Mouse (Mus musculus): ENCODE measurements around the gene Srgap3. TPM values are rescaled to one million over a fixed set of nuclear protein-coding genes. Genes with fewer than 3 reads are reported as not detected.

The Srgap3 gene
- total RNA-seq, 2 experiments from 2014 or later: 0.51 to 2.0 TPM

- no peak for TF ChIP-seq CTCF (IDR thresholded peaks at IDR 0.05)
- Histone ChIP-seq H3K27ac (no peak overlapping the region), H3K4me3 (no peak overlapping the region)
- DNase-seq: no peak
- intact Hi-C loops (cut with DNase I): no loop called here
Measured at GRCm38 (mm10) chr6:112917717-112918116, 29.3 kb downstream of the Srgap3 start.

- intact Hi-C loops (cut with DNase I): no loop called here
- H3K4me3 ChIP-seq: no peak overlapping the region
Measured at GRCm38 (mm10) chr6:112916243-112916642, 30.8 kb downstream of the Srgap3 start.

GRCm38 (mm10) chr6:112912552-112912951, 34.5 kb downstream of the Srgap3 start:
- no peak overlapping the region for H3K4me3 ChIP-seq
- no peak overlapping the region for H3K27ac ChIP-seq
- no peak for TF ChIP-seq CTCF (IDR thresholded peaks at IDR 0.05)
- DNase-seq: no peak
- intact Hi-C loops (cut with DNase I): no loop called here

More at GRCm38 (mm10) chr6:112916243-112916642, 30.8 kb downstream of the Srgap3 start:
- no peak for TF ChIP-seq CTCF (IDR thresholded peaks at IDR 0.05)
- no peak overlapping the region for H3K27ac ChIP-seq
- no peak for DNase-seq

GRCm38 (mm10) chr6:112909711-112910110, 37.4 kb downstream of the Srgap3 start:
- DNase-seq: no peak
- no peak overlapping the region for H3K27ac ChIP-seq
- H3K4me3 ChIP-seq: no peak overlapping the region
- intact Hi-C loops (cut with DNase I): no loop called here
- no peak for TF ChIP-seq CTCF (IDR thresholded peaks at IDR 0.05)

GRCm38 (mm10) chr6:112907887-112908584, 39.0 kb downstream of the Srgap3 start:
- DNase-seq: no peak
- no peak for TF ChIP-seq CTCF (IDR thresholded peaks at IDR 0.05)
- intact Hi-C loops (cut with DNase I): no loop called here
- no peak overlapping the region for H3K4me3 ChIP-seq
- no peak overlapping the region for H3K27ac ChIP-seq

GRCm38 (mm10) chr6:112903796-112904195, 43.3 kb downstream of the Srgap3 start:
- no peak for DNase-seq
- Histone ChIP-seq H3K4me3 (no peak overlapping the region), H3K27ac (no peak overlapping the region)
- TF ChIP-seq CTCF (IDR thresholded peaks at IDR 0.05): no peak
- intact Hi-C loops (cut with DNase I): no loop called here

GRCm38 (mm10) chr6:112903226-112903625, 43.8 kb downstream of the Srgap3 start:
- Histone ChIP-seq H3K27ac (no peak overlapping the region), H3K4me3 (no peak overlapping the region)
- intact Hi-C loops (cut with DNase I): no loop called here
- no peak for DNase-seq
- TF ChIP-seq CTCF (IDR thresholded peaks at IDR 0.05): no peak

GRCm38 (mm10) chr6:112902791-112903190, 44.3 kb downstream of the Srgap3 start:
- no peak for TF ChIP-seq CTCF (IDR thresholded peaks at IDR 0.05)
- no peak overlapping the region for H3K4me3 ChIP-seq
- DNase-seq: no peak
- intact Hi-C loops (cut with DNase I): no loop called here
- H3K27ac ChIP-seq: no peak overlapping the region

GRCm38 (mm10) chr6:112900306-112900705, 46.8 kb downstream of the Srgap3 start:
- H3K27ac ChIP-seq: no peak overlapping the region
- intact Hi-C loops (cut with DNase I): no loop called here
- no peak overlapping the region for H3K4me3 ChIP-seq
- DNase-seq: no peak
- TF ChIP-seq CTCF (IDR thresholded peaks at IDR 0.05): no peak

GRCm38 (mm10) chr6:112899711-112900110, 47.4 kb downstream of the Srgap3 start:
- Histone ChIP-seq H3K27ac (no peak overlapping the region), H3K4me3 (no peak overlapping the region)
- peak; percentile 35 for DNase-seq
- intact Hi-C loops (cut with DNase I): no loop called here
- no peak for TF ChIP-seq CTCF (IDR thresholded peaks at IDR 0.05)

GRCm38 (mm10) chr6:112899276-112899675, 47.8 kb downstream of the Srgap3 start:
- DNase-seq: no peak
- intact Hi-C loops (cut with DNase I): no loop called here
- no peak for TF ChIP-seq CTCF (IDR thresholded peaks at IDR 0.05)
- Histone ChIP-seq H3K4me3 (no peak overlapping the region), H3K27ac (no peak overlapping the region)

- no peak for TF ChIP-seq CTCF (IDR thresholded peaks at IDR 0.05)
- intact Hi-C loops (cut with DNase I): no loop called here
- DNase-seq: no peak
- no peak overlapping the region for H3K4me3 ChIP-seq
- H3K27ac ChIP-seq: no peak overlapping the region
Measured at GRCm38 (mm10) chr6:112898435-112898834, 48.6 kb downstream of the Srgap3 start.

- intact Hi-C loops (cut with DNase I): no loop called here
- no peak overlapping the region for H3K27ac ChIP-seq
- H3K4me3 ChIP-seq: no peak overlapping the region
- no peak for DNase-seq
- TF ChIP-seq CTCF (IDR thresholded peaks at IDR 0.05): no peak
Measured at GRCm38 (mm10) chr6:112896372-112896771, 50.7 kb downstream of the Srgap3 start.

GRCm38 (mm10) chr6:112890331-112890751, 56.7 kb downstream of the Srgap3 start:
- no peak for TF ChIP-seq CTCF (IDR thresholded peaks at IDR 0.05)
- Histone ChIP-seq H3K4me3 (no peak overlapping the region), H3K27ac (no peak overlapping the region)
- intact Hi-C loops (cut with DNase I): no loop called here
- DNase-seq: no peak
